Mouse (Mus musculus) cortical plate, adult 2 months (tissue): ENCODE measurements around the gene Lce1c.

ENCODE experiments used
- CTCF ChIP-seq: fragments of 200-500 bp; IDR thresholded peaks from 2 replicates; pipeline ENCODE4 v1.5.1; 2011; ENCODE audit warnings: mild to moderate bottlenecking, control low read depth, low read length; ENCODE audit not compliant: insufficient read depth; ENCODE audit errors: extremely low read depth
- POLR2A ChIP-seq: fragments of 200-500 bp; IDR thresholded peaks from 2 replicates; pipeline ENCODE4 v1.6.1; 2011; ENCODE audit warnings: mild to moderate bottlenecking, low read length, control low read depth; ENCODE audit not compliant: insufficient read depth; ENCODE audit errors: extremely low read depth

DNA sequence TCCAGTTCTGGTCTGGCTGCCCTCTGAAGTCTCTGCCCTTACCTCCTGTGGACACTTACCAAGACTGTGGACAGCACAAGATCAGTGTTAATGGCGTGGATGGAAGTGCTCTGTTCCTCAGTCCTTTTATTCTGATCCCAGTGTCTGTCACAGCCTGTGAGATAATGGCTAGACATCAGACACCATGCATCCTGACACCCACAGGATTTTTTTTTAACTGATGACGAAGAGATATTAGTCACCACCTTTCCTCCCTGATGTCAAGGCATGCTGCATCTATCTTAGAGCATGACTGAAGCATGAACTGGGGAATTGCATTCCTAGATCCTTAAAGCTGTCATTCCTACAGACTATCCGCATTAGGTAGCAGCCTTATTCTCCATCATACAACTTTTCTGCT lies 41.2 kb downstream of the Lce1c start, which contains the start of gene Lce1f:
- TF ChIP-seq CTCF = no peak
- TF ChIP-seq POLR2A = no peak
